Mouse (Mus musculus) CD4-positive helper T cell, adult 2 months (primary cell): Measurements from ENCODE around the gene Trove2.
"Not testable (repeated sequence)": the region's sequence is repeated elsewhere in the genome, so short reads cannot be mapped to it uniquely, and the experiment has no call there.

Source experiments
- DNase-seq: peaks from one replicate; pipeline ENCODE4 v3.0.0-alpha.2; 2012; ENCODE audit warnings: low read depth, missing footprints, low spot score

Trove2 gene

GRCm38 (mm10) chr1:143739361-143740350 is 37.2 kb downstream of the Trove2 start:
- peak; percentile 94 for DNase-seq

- peak; percentile 63 for DNase-seq
Measured at GRCm38 (mm10) chr1:143738811-143739210, 38.1 kb downstream of the Trove2 start.

- DNase-seq: no peak
Measured at GRCm38 (mm10) chr1:143733914-143734410, 42.9 kb downstream of the Trove2 start.

- DNase-seq: no peak
Measured at GRCm38 (mm10) chr1:143731691-143732090, 45.2 kb downstream of the Trove2 start.

- DNase-seq: peak; percentile 55
Measured at GRCm38 (mm10) chr1:143730899-143731298, 46.0 kb downstream of the Trove2 start.

- DNase-seq: no peak
Measured at GRCm38 (mm10) chr1:143727701-143728445, 49.0 kb downstream of the Trove2 start.

GRCm38 (mm10) chr1:143724456-143725064 is 52.3 kb downstream of the Trove2 start:
- DNase-seq: no peak

- not testable (repeated sequence) for DNase-seq
Measured at GRCm38 (mm10) chr1:143716038-143716437, 60.8 kb downstream of the Trove2 start, which contains the start of gene Glrx2. TSS of gene Glrx2 (plus strand) at chr1:143716338.

- DNase-seq: no peak
Measured at GRCm38 (mm10) chr1:143710627-143710976, 66.3 kb downstream of the Trove2 start.

GRCm38 (mm10) chr1:143709966-143710626 is 66.8 kb downstream of the Trove2 start:
- no peak for DNase-seq

- DNase-seq: no peak
Measured at GRCm38 (mm10) chr1:143708361-143708760, 68.5 kb downstream of the Trove2 start.

- no peak for DNase-seq
Measured at GRCm38 (mm10) chr1:143707006-143707405, 69.9 kb downstream of the Trove2 start.

GRCm38 (mm10) chr1:143702741-143703262 is 74.1 kb downstream of the Trove2 start, which contains the start of gene Cdc73:
TSS of gene Cdc73 (minus strand) at chr1:143702893.
- DNase-seq: peak; percentile 93

- no peak for DNase-seq
Measured at GRCm38 (mm10) chr1:143702141-143702740, 74.6 kb downstream of the Trove2 start.

- peak; percentile 11 for DNase-seq
Measured at GRCm38 (mm10) chr1:143701736-143702135, 75.1 kb downstream of the Trove2 start.
